Mouse (Mus musculus) lung, postnatal 36 days (tissue): Measurements from ENCODE around the gene Olfr1335.
"Not testable (repeated sequence)": the region's sequence is repeated elsewhere in the genome, so short reads cannot be mapped to it uniquely, and the experiment has no call there.

ENCODE experiments used
- DNase-seq: peaks from one replicate; pipeline ENCODE4 v3.0.0; 2022; ENCODE audit warnings: mixed read lengths

Olfr1335 gene

GRCm38 (mm10) chr4:118809844-118810243, at the start of gene Olfr1335:
TSS of gene Olfr1335 (minus strand) at chr4:118809944.
- DNase-seq = no peak

GRCm38 (mm10) chr4:118836179-118836578, 26.4 kb upstream of the Olfr1335 start, which contains the start of gene Olfr1333:
TSS of gene Olfr1333 (minus strand) at chr4:118836279.
- DNase-seq = no peak

- no peak for DNase-seq
These were observed 9.2 kb upstream of the Olfr1335 start for GRCm38 (mm10) chr4:118818921-118819320.

- DNase-seq = not testable (repeated sequence)
These were observed 16.9 kb downstream of the Olfr1335 start for GRCm38 (mm10) chr4:118792796-118793195.

- no peak for DNase-seq
These were observed 27.3 kb downstream of the Olfr1335 start, which contains the start of gene Olfr1337 for GRCm38 (mm10) chr4:118782486-118782885. TSS of gene Olfr1337 (minus strand) at chr4:118782586.
